ENCODE assay signal across 8 mouse cellular contexts in the genomic region with DNA sequence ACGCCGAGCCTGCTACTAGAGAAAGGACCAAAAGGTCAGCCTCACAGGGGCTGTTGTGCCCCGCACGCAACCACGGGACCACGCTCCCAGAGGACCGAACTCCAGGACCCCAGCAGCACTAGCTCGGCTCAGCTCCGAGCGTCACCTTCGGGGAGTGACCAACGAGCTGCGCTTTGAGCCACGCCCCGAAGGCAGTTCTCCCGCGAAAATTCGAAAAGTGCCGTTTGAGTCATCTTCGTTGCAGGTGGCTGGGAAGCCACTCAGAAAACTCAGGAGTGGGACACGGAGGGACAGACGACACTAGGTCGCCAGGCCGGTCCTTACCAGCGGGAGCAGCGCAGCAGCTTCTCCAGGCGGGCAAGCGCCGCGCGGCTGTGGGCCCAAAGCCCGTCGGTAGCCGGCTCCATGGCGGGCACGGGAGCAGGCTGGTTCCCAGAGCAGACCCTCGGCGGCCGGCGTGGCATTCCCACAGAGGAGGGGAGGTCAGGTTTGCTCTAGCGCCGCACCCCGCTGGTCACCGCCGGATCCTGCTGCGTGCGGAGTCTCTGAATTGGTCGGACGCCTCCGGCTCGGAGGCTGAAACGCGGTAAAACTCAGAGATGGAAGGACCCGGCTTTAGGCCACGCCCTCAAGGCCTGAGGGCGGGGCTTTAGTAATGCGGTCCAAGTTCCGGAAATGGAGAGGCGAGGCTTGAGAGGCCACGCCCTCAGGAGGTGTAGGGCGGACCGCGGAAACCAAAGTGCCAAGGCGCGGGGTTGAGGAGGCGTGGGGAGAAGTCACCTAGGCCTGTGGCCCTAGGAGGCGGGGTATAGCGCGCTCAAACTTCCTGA. TPM values are rescaled to one million over a fixed set of nuclear protein-coding genes. Genes with fewer than 3 reads are reported as not detected.
DNase-seq lines count a peak whose midpoint lies in the region; ATAC-seq and TF ChIP-seq lines count a peak whose summit lies in the region.

Gene Bard1 (minus strand): TSS at position 803 of the 830 bp plus-strand sequence.

- peaks cover 47% of the 10 kb centered on the region for H3K4me1 ChIP-seq in E14TG2a.4 (replicated peaks; ENCODE audit: low read depth, low read length)
- H3K4me1 ChIP-seq in forebrain, embryonic 12.5 days = peaks cover 15% of the 10 kb centered on the region
- peaks cover 19% of the 10 kb centered on the region; the same call in 1 of the 2 replicates for H3K4me1 ChIP-seq in heart, postnatal 0 days (ENCODE audit: control insufficient read depth, insufficient read depth)
- H3K4me1 ChIP-seq in liver, embryonic 16.5 days (ENCODE audit: control insufficient read depth, low read depth, low read length) = peaks cover 35% of the 10 kb centered on the region
- peaks cover 16% of the 10 kb centered on the region; the same call in 1 of the 2 replicates for H3K4me1 ChIP-seq in neural tube, embryonic 13.5 days (replicated peaks)
- H3K4me1 ChIP-seq in testis, adult 2 months (ENCODE audit: control insufficient read depth, insufficient read depth, low read length) = peaks cover 3% of the 10 kb centered on the region

- no peak for TF ChIP-seq EP300 in heart, postnatal 0 days (IDR thresholded peaks at IDR 0.05; ENCODE audit: low read depth)

- TF ChIP-seq CTCF in E14TG2a.4 (conservative IDR thresholded peaks at IDR 0.05; ENCODE audit: low read length) = no peak
- TF ChIP-seq CTCF in heart, postnatal 0 days (IDR thresholded peaks at IDR 0.05; ENCODE audit: low read depth) = no peak
- TF ChIP-seq CTCF in testis, adult 2 months (IDR thresholded peaks at IDR 0.05; ENCODE audit: control insufficient read depth, insufficient read depth, insufficient replicate concordance, low read depth, low read length) = no peak

- peaks cover 26% of the 10 kb centered on the region for H3K36me3 ChIP-seq in E14TG2a.4 (ENCODE audit: insufficient read depth, low read length)
- H3K36me3 ChIP-seq in forebrain, embryonic 12.5 days (replicated peaks) = no peaks in the 10 kb centered on the region
- no peaks in the 10 kb centered on the region for H3K36me3 ChIP-seq in heart, postnatal 0 days (replicated peaks; ENCODE audit: control insufficient read depth, insufficient read depth, low read length)
- H3K36me3 ChIP-seq in liver, embryonic 16.5 days (ENCODE audit: control insufficient read depth, insufficient read depth) = no peaks in the 10 kb centered on the region
- no peaks in the 10 kb centered on the region for H3K36me3 ChIP-seq in neural tube, embryonic 13.5 days
- H3K36me3 ChIP-seq in testis, adult 2 months (ENCODE audit: control insufficient read depth, insufficient read depth, low read length) = no peaks in the 10 kb centered on the region

- DNase-seq in c-Kit-positive CD71-positive TER-119-positive erythroid progenitor cells, embryonic 14.5 days (ENCODE audit: low spot score) = peak; percentile 99
- peak; percentile 97 for DNase-seq in heart, postnatal 0 days (ENCODE audit: low spot score)
- DNase-seq in kidney, postnatal 4 days = peak; percentile 95 to 97

- under 1% methylated on average over 69 of the region's 69 CpGs for WGBS in forebrain, embryonic 12.5 days
- under 1% methylated on average over 69 of the region's 69 CpGs for WGBS in heart, postnatal 0 days
- under 1% methylated on average over 69 of the region's 69 CpGs for WGBS in liver, embryonic 16.5 days (ENCODE audit: insufficient replicate concordance)
- under 1% methylated on average over 69 of the region's 69 CpGs for WGBS in neural tube, embryonic 13.5 days

- peak within 1 kb of the TSS; percentile 83 for H3K27ac ChIP-seq in forebrain, embryonic 12.5 days
- peak within 1 kb of the TSS; percentile 82 for H3K27ac ChIP-seq in heart, postnatal 0 days (ENCODE audit: low read depth)
- peak within 1 kb of the TSS; percentile 91 for H3K27ac ChIP-seq in liver, embryonic 16.5 days (ENCODE audit: low read length)
- 0 out of 2 replicates have a peak within 1 kb of the TSS, but pooled peaks have one; percentile 42 for H3K27ac ChIP-seq in neural tube, embryonic 13.5 days (replicated peaks)
- H3K27ac ChIP-seq in testis, adult 2 months (ENCODE audit: control insufficient read depth, insufficient read depth, low read depth, low read length) = peak within 1 kb of the TSS; percentile 92

- no peaks in the 10 kb centered on the region for H3K27me3 ChIP-seq in E14TG2a.4 (ENCODE audit: insufficient read depth, low read length)
- H3K27me3 ChIP-seq in forebrain, embryonic 12.5 days = no peaks in the 10 kb centered on the region
- H3K27me3 ChIP-seq in heart, postnatal 0 days (ENCODE audit: control insufficient read depth, insufficient read depth, low read length) = no peaks in the 10 kb centered on the region
- H3K27me3 ChIP-seq in liver, embryonic 16.5 days (ENCODE audit: control insufficient read depth, insufficient read depth, low read depth, low read length) = no peaks in the 10 kb centered on the region
- H3K27me3 ChIP-seq in neural tube, embryonic 13.5 days = no peaks in the 10 kb centered on the region
- no peaks in the 10 kb centered on the region for H3K27me3 ChIP-seq in testis, adult 2 months (ENCODE audit: control insufficient read depth, insufficient read depth, low read length)

- peak within 1 kb of the TSS; percentile 97 for H3K4me3 ChIP-seq in E14TG2a.4 (replicated peaks; ENCODE audit: low read length)
- peak within 1 kb of the TSS; percentile 77 for H3K4me3 ChIP-seq in forebrain, embryonic 12.5 days (replicated peaks)
- peak within 1 kb of the TSS; percentile 70 for H3K4me3 ChIP-seq in heart, postnatal 0 days (ENCODE audit: low read depth, low read length)
- H3K4me3 ChIP-seq in liver, embryonic 16.5 days (ENCODE audit: low read depth, low read length) = peak within 1 kb of the TSS; percentile 94
- peak within 1 kb of the TSS; percentile 79 for H3K4me3 ChIP-seq in neural tube, embryonic 13.5 days
- H3K4me3 ChIP-seq in testis, adult 2 months (ENCODE audit: control insufficient read depth, low read depth, low read length) = peak within 1 kb of the TSS; percentile 84

- ATAC-seq in forebrain, embryonic 12.5 days (ENCODE audit: low FRiP score) = peak; percentile 95
- ATAC-seq in heart, postnatal 0 days (ENCODE audit: insufficient read depth, low read depth) = peak; percentile 97
- ATAC-seq in liver, embryonic 16.5 days (ENCODE audit: low read depth) = peak; percentile 97
- ATAC-seq in neural tube, embryonic 13.5 days (ENCODE audit: low read depth) = peak; percentile 94

- TF ChIP-seq POLR2A in testis, adult 2 months (IDR thresholded peaks at IDR 0.05; ENCODE audit: control insufficient read depth, low read depth, low read length) = peak; percentile 55

- H3K9me3 ChIP-seq in E14TG2a.4 (ENCODE audit: low read length) = peaks cover 5% of the 10 kb centered on the region; the same call in 1 of the 2 replicates
- H3K9me3 ChIP-seq in forebrain, embryonic 12.5 days = no peaks in the 10 kb centered on the region
- H3K9me3 ChIP-seq in heart, postnatal 0 days (replicated peaks; ENCODE audit: control insufficient read depth, low read length) = no peaks in the 10 kb centered on the region
- H3K9me3 ChIP-seq in liver, embryonic 16.5 days (replicated peaks; ENCODE audit: control insufficient read depth, low read length) = no peaks in the 10 kb centered on the region
- H3K9me3 ChIP-seq in neural tube, embryonic 13.5 days = no peaks in the 10 kb centered on the region

- peak within 1 kb of the TSS; percentile 68 for H3K4me2 ChIP-seq in forebrain, embryonic 12.5 days
- H3K4me2 ChIP-seq in heart, postnatal 0 days (ENCODE audit: low read depth, low read length) = peak within 1 kb of the TSS; percentile 63
- H3K4me2 ChIP-seq in liver, embryonic 16.5 days (ENCODE audit: low read depth, low read length) = peak within 1 kb of the TSS; percentile 63
- H3K4me2 ChIP-seq in neural tube, embryonic 13.5 days = peak within 1 kb of the TSS; percentile 87

- peak within 1 kb of the TSS; percentile 67 for H3K9ac ChIP-seq in forebrain, embryonic 12.5 days
- peak within 1 kb of the TSS; percentile 68 for H3K9ac ChIP-seq in heart, postnatal 0 days (replicated peaks; ENCODE audit: low read depth, low read length)
- H3K9ac ChIP-seq in liver, embryonic 16.5 days (ENCODE audit: low read depth, low read length) = peak within 1 kb of the TSS; percentile 91
- H3K9ac ChIP-seq in neural tube, embryonic 13.5 days = peak within 1 kb of the TSS; percentile 72

RNA-seq across cellular contexts. Expression of gene Bard1, which starts in this region (rescaled TPM):
- 2.9 and 3.4 TPM in 2 replicates for polyA plus RNA-seq in forebrain, embryonic 12.5 days (2016; fragmentation: Nextera tagmentation; extraction: Ambion mirVana)
- 5.3 and 5.6 TPM in 2 replicates for total RNA-seq in heart, postnatal 0 days (2014; rRNA removed; ENCODE audit: low replicate concordance)
- polyA plus RNA-seq in heart, postnatal 0 days (2015; fragmentation: Nextera tagmentation; extraction: Ambion mirVana) = 0.66 and 0.81 TPM in 2 replicates
- polyA plus RNA-seq in liver, embryonic 16.5 days (2015; fragmentation: Nextera tagmentation; extraction: Ambion mirVana) = 1.8 and 2.6 TPM in 2 replicates
- polyA plus RNA-seq in neural tube, embryonic 13.5 days (2015; fragmentation: Nextera tagmentation; extraction: Ambion mirVana) = 0.83 and 0.93 TPM in 2 replicates
- 4.5 and 5.3 TPM in 2 replicates for polyA plus RNA-seq in testis, adult 2 months (2012; rRNA removed)

Comparison
In these comparisons a context has a peak if more than half of its experiments do, and no peak if none do; other contexts are left out.
1. Peak in every context shown above with its lines: DNase-seq, ATAC-seq, H3K4me3 ChIP-seq and H3K27ac ChIP-seq.
2. Peak in ATAC-seq, H3K4me3 ChIP-seq, H3K27ac ChIP-seq, H3K9ac ChIP-seq and H3K4me2 ChIP-seq in neural tube, embryonic 13.5 days; RNA of the gene not detected or under 1 TPM.
3. H3K27ac ChIP-seq: peak in every context shown above with its lines; median percentile 92 in testis, adult 2 months; 91 in liver, embryonic 16.5 days; 83 in forebrain, embryonic 12.5 days; 82 in heart, postnatal 0 days; 42 in neural tube, embryonic 13.5 days.